In the genomic region with DNA sequence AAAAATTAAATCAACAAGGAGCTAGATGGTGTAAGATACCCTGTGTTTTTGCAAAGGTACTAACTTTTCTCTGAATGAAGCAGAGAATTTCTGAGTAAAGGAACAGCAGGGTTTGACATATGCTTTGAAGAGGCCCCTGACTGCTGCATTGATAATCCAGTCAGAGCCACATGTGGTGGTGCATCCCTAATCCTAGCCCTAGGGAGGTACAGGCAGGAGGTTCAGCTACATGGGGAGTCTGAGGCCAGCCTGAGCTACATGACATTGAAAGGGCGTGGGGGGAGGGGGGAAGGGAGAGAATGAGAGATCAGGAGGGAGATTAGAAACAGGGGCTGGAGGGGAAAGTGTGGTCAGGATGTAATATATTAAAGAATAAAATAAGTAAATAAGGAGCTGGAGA, we compare ENCODE assay signal across 25 mouse cellular contexts.
"Had no signal": no experiment of that assay in that cellular context is flagged by ENCODE, and none has a peak within 500 bp of the region (broad histone marks: within the 10 kb centered on the region; RNA-seq: fewer than 3 reads in every experiment).

No protein-coding gene starts in this region.

- H3K9ac ChIP-seq: forebrain, postnatal 0 days; heart, embryonic 13.5 days; heart, embryonic 15.5 days; hindbrain, embryonic 13.5 days; intestine, embryonic 15.5 days; kidney, embryonic 15.5 days; limb, embryonic 13.5 days; limb, embryonic 15.5 days had no signal

- H3K27ac ChIP-seq: heart, adult 2 months; heart, embryonic 13.5 days; heart, embryonic 15.5 days; hindbrain, embryonic 13.5 days; intestine, embryonic 15.5 days; kidney, embryonic 15.5 days; kidney, postnatal 0 days; limb, embryonic 13.5 days; limb, embryonic 15.5 days had no signal

- H3K4me3 ChIP-seq: heart, adult 2 months; heart, embryonic 13.5 days; heart, embryonic 15.5 days; hindbrain, embryonic 13.5 days; intestine, embryonic 15.5 days; kidney, embryonic 15.5 days; limb, embryonic 13.5 days; limb, embryonic 15.5 days had no signal

- H3K36me3 ChIP-seq: heart, embryonic 13.5 days; heart, embryonic 15.5 days; hindbrain, embryonic 13.5 days; intestine, embryonic 15.5 days; kidney, embryonic 15.5 days; limb, embryonic 13.5 days; limb, embryonic 15.5 days had no signal

- DNase-seq: forebrain, postnatal 0 days; gastrocnemius, postnatal 14 days; gastrocnemius, postnatal 36 days; heart, adult 11 months; heart, adult 2 months; heart, postnatal 14 days; heart, postnatal 36 days; kidney, adult 11 months; kidney, adult 2 months; kidney, adult 9 months; kidney, postnatal 14 days; kidney, postnatal 36 days; layer of hippocampus, adult 9-11 months; layer of hippocampus, postnatal 36 days; left cerebral cortex, postnatal 4 days had no signal

- H3K4me1 ChIP-seq: heart, embryonic 13.5 days; heart, embryonic 15.5 days; hindbrain, embryonic 13.5 days; intestine, embryonic 15.5 days; kidney, embryonic 15.5 days; limb, embryonic 13.5 days; limb, embryonic 15.5 days had no signal

- H3K9me3 ChIP-seq: heart, embryonic 15.5 days; hindbrain, embryonic 13.5 days; intestine, embryonic 15.5 days; kidney, embryonic 15.5 days; limb, embryonic 13.5 days; limb, embryonic 15.5 days had no signal

- ATAC-seq: forebrain, postnatal 0 days; hindbrain, embryonic 16.5 days; intestine, embryonic 15.5 days had no signal

- H3K27me3 ChIP-seq: heart, embryonic 13.5 days; heart, embryonic 15.5 days; hindbrain, embryonic 13.5 days; intestine, embryonic 15.5 days; kidney, embryonic 15.5 days; limb, embryonic 13.5 days; limb, embryonic 15.5 days had no signal

- H3K4me2 ChIP-seq: heart, embryonic 11.5 days; heart, embryonic 13.5 days; heart, embryonic 15.5 days; hindbrain, embryonic 13.5 days; intestine, embryonic 15.5 days; kidney, embryonic 15.5 days; limb, embryonic 13.5 days; limb, embryonic 15.5 days had no signal
